Mouse (Mus musculus) heart, postnatal 4 days (tissue): ENCODE data around the gene Rims3. TPM values are rescaled to one million over a fixed set of nuclear protein-coding genes. Genes with fewer than 3 reads are reported as not detected.

Experiments
- DNase-seq: peaks from one replicate; pipeline ENCODE4 v3.0.0; 2021
- total RNA-seq, 2 experiments: library from RNA; stranded (reverse); gene quantifications; 2 replicates each; pipeline ENCODE4 v1.2.3; 2021

The Rims3 gene
- total RNA-seq: under 1 TPM; 0.21 to 0.29 TPM

- peak; percentile 39 for DNase-seq
These were observed at the start of gene Rims3 for GRCm38 (mm10) chr4:120854588-120855319. Gene Rims3 (plus strand): TSS chr4:120854816.

- no peak for DNase-seq
These were observed 48.8 kb upstream of the Rims3 start for GRCm38 (mm10) chr4:120805816-120806215.

- DNase-seq: no peak
These were observed 40.9 kb upstream of the Rims3 start for GRCm38 (mm10) chr4:120813762-120814161.

DNA sequence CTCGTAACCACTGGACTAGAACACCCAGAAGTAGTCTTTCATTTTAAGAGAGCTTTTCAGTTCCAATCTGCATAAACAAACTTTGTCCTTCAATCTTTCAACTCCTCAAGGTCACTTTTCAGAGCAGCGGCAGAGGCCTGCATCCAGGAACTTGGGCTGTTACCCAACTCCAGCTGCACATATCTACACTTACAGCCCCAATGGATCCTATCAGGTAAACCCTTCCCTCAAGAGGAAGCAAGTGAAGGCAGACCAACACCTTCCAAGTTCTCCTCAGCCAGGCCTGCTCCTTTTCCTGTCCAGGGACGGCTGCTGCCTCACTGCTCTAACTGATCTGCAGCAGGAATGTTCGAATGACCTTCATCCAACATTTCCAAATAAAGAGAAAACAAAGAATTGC is 40.4 kb upstream of the Rims3 start:
- peak; percentile 28 for DNase-seq

- no peak for DNase-seq
These were observed 39.5 kb upstream of the Rims3 start for GRCm38 (mm10) chr4:120815163-120815562.

GRCm38 (mm10) chr4:120815622-120816334 is 38.8 kb upstream of the Rims3 start:
- DNase-seq: peak; percentile 79

- DNase-seq: peak; percentile 32
These were observed 37.4 kb upstream of the Rims3 start for GRCm38 (mm10) chr4:120817002-120817774.

DNA sequence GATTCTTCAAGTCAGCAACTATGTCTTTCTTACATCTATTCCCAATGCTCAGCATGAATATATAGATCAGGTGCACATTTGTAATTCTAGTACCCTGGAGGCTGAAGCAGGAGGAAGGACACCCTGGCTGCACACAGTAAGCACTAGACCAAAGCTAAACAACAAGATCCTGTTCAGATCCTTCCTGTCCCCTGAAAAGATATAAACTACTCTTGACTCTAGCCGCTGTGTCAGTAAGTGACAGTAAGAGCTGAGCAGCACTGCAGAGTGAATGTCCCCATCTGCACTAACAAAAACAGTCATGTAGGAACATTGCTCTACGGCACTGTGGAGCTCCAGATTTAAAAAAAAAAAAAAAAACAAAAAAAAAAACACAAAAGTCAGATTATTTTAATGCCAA is 36.7 kb upstream of the Rims3 start:
- no peak for DNase-seq

DNA sequence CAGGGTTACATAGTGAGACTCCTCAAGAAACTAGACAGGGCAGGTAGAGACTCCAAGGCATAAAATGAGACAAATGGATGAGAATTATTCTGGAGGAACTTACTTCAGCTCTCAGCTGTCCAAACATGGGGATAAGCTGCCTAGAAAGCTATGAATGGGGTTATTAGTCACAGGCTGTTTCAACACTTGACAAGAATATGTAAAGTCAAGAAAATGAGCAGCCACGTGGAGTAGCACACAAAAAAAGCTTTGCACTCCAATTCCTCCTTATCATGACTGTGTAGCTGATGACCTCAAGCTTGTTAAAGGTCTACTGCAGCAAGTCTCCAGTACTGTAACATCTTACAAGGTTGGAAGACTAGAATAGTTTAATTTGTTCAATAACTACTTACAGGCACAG is 35.3 kb upstream of the Rims3 start:
- no peak for DNase-seq

- no peak for DNase-seq
These were observed 34.7 kb upstream of the Rims3 start for GRCm38 (mm10) chr4:120819871-120820270.

- DNase-seq: no peak
These were observed 32.3 kb upstream of the Rims3 start for GRCm38 (mm10) chr4:120822191-120822911.

DNA sequence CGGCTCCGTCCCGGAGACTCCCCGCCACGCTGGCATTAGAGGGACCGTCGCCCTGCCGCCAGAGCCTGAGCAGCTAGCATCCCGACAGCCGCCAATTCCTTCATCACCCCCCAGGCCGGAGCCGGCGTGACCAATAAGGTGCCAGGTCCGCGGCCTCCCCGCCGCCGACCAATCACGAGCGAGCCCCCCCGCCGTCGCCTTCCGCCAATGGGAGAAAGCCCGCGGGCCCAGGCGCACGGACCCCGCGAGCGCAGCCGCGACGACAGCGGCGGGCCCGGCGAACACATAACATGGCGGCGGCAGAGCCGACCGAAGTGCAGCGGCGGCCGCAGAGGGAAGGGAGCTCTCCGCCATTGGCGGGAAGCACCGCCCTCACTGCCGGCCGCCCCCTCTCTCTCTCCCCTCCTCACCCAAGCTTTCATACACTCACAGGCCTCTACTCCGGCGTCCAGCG is 29.5 kb upstream of the Rims3 start:
- DNase-seq: peak; percentile 97

- DNase-seq: peak; percentile 98
These were observed 28.9 kb upstream of the Rims3 start for GRCm38 (mm10) chr4:120825577-120826326.

- DNase-seq: no peak
These were observed 28.2 kb upstream of the Rims3 start for GRCm38 (mm10) chr4:120826418-120826817.

- no peak for DNase-seq
These were observed 23.8 kb upstream of the Rims3 start for GRCm38 (mm10) chr4:120830767-120831166.

GRCm38 (mm10) chr4:120831472-120831871 is 23.1 kb upstream of the Rims3 start, which contains the start of gene Nfyc:
Gene Nfyc (minus strand): TSS chr4:120831572.
- no peak for DNase-seq

DNA sequence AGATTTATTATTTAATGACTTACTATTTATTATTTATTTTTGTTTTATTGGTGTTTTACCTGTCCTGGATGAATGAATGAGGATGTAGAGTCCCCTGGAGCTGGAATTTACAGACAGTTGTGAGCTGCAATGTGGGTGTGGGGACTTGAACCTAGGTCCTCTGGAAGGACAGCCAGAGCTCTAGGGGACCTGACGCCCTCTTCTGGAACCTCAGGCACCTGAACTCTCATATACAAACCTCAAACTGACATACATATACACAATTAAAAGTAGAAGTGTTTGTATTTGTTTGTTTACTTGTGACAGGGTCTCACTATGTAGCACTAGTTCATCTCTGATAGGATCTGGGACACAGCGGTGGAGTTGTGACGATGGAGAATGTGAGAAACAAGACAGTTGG is 13.3 kb upstream of the Rims3 start:
- no peak for DNase-seq

DNA sequence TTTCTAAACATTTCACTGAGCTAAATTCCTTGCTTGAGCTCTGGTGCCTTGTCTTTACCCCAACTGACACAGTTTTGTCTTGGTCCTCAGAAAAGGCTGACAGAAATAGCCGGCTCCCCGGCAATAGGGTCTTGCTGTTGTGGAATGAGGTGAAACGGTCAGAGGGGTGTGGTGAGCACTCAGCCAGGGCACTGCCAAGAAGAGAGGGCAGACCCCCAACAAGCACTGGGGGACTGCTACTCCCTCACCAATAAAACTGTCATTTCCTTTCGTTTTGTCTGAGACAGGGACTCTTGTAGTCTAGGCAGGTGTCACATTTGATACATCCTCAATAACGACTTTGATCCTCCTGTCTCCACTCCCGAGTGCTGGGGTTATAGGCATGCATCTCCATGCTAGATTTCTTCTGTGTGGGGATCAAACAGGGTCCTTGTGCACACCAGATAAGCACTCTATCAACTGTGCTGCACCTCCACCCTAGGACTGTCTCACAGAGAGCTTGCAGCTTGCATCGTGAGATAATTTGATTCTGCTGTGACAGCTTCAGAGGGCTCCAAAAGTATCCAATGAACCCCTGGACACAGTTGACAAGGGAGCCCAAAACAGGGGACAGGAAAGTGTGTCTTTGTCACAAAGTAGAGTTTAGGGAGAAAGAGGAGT is 10.1 kb upstream of the Rims3 start:
- DNase-seq: no peak

DNA sequence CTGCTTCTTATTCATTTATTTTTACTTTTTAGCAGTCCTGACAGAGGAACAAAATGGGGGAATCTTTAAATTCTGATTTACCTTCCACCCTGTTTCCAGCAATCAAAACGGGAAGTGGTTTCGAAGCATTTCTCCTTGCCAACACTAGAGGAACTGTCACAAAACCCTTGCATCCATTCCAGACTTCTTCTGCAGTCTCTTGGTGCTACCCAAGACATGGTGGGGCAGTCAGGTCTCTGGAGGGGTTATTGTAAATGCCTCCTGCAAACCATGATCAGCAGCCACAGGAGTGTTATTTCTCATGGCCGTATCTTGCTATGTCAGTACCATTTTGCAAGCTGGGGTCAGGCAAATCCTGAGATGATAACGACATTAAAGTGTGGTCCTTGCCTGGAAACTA is 9.5 kb upstream of the Rims3 start:
- no peak for DNase-seq

GRCm38 (mm10) chr4:120848909-120849308 is 5.7 kb upstream of the Rims3 start:
- no peak for DNase-seq

DNA sequence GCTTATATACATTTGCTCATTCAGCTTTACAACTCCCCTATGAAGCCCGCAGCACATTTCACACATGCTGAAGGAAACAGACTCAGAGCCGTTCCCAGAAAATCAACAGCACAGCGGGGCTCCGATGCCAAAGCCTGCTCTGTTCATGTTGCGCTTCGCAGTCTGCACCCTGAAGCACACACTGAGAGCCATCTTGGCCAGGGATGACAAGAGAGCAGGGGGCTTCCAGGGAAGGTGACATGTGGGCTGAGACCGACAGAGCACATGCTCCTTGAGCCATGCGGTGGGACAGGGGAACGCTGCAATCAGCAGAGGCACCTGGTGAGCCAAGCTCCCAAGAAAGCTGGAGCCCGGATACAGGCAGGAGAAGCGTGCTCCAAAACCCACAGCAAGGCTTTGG is 5.2 kb upstream of the Rims3 start:
- no peak for DNase-seq
